Mouse (Mus musculus): ENCODE data around the gene Olfr572. TPM values are rescaled to one million over a fixed set of nuclear protein-coding genes. Genes with fewer than 3 reads are reported as not detected.

Olfr572 gene
- not detected in 2 replicates for polyA plus RNA-seq (2012; rRNA removed)

DNA sequence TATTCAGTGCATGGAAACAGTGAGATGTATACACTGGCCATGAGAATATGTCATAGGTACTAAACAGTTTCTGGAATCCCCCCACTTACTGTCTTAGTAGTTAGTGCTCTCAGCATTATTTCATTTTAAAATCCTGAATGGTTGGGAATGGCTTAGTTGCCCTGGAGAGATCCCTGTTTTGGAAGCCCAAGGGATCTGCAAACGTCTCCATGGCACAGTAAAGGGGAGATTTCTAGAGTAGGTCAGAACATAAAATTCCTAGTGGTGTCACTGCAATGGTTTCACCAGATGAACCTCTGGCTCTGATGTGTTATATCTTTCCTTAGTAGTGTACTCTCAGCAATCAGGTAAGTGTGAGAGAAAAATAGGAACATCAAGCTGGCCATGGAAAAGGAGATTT, at the start of gene Olfr572:
TSS of gene Olfr572 (plus strand) at position 301 of the 400 bp plus-strand sequence.

DNA sequence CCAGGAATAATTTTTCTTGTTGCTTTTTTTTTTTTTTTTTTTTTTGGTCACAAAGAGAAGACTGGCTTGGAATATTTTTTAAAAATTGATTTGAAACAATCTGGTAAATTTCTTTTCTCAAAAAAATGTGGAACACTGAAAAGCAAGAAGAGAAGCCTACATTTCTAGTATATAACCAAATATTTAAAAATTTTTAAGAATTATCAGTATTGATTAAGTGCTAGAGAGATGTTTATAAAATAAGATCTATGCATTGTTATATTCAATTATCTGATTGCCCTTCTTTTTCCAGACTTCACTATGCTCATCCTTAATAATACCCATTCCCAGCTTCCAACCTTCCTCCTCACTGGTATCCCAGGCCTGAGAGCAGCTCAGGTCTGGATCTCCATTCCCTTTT, 47.4 kb upstream of the Olfr572 start, which contains the start of gene Olfr568:
TSS of gene Olfr568 (plus strand) at position 301 of the 400 bp plus-strand sequence.

DNA sequence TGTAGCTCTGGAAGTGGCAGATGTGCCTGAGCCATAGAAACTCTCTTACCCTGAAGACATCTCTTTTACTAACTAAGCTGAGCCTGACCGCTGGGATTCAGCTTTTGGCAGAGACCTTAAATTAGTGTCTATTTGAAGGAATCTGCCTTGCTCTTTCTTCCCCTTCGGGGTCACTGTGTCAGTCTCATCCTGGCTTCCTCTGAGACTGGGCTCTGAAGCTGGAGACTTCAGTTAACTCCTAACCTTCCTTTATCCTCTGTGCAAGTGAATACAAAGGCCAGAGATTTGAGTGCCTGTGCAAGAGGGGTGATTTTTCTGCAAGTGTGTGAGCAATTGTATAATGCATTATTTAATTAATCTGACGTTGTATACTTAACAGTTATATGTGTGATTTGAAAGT, 33.4 kb upstream of the Olfr572 start, which contains the start of gene Olfr569:
TSS of gene Olfr569 (minus strand) at position 101 of the 400 bp plus-strand sequence.

DNA sequence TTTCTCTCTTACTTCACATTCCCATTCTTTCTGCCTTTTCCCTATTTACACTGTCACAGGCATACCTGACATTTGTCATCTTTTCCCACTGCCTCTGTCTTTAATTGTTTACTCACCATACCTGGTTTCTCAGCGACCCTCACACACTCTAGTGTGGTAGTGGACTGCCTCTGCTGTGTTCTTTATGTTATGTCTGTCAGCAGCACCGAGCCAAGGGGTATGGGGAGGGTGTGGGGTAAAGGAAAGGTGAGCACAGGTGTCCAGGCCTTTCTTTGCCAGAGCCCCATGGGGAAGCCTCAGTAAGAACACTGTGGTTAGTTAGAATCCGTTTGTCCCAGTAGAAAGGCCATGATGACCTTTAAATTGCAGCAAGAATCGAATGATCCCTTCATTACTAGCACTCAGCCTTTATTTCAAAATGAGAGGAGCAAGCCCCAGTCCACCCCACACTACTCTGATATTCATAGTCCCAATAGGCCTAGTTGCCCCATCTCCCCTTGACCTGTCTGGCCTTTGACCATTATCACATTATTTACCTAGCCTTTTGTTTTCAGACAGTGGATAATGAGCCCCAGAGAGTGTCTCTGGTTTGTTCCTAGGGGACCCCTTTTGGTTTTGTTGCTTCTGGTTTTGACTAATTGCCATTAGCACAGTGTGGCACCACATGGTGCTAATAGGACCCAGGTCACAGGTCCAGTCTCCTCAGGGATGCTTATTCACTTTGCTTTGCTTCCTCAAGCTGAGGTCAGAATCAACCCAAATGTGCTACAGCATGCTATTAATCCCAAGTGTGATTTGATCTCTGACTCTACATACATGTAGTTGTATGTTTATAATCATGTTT, 7.0 kb upstream of the Olfr572 start, which contains the start of gene Olfr571:
TSS of gene Olfr571 (minus strand) at position 505 of the 844 bp plus-strand sequence.

DNA sequence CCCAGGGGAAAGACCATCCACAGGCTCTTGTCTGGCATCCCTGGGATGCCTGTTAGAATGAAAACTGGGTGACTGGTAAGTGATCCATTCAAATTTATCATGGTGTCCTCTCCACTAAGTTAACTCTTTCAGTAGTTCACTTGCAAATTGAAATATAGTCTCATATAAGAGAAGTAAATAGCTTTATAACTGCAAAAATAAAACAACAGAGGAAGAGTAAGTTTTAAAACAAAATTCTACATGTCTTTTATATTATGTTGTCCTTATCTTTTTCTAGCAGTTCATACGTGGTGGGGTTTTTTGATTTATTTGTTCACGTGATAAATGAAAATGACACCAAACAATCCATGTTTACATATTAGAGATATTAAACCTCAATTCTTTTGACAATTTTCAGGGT, 18.3 kb downstream of the Olfr572 start, which contains the start of gene Olfr573-ps1:
TSS of gene Olfr573-ps1 (minus strand) at position 101 of the 400 bp plus-strand sequence.

DNA sequence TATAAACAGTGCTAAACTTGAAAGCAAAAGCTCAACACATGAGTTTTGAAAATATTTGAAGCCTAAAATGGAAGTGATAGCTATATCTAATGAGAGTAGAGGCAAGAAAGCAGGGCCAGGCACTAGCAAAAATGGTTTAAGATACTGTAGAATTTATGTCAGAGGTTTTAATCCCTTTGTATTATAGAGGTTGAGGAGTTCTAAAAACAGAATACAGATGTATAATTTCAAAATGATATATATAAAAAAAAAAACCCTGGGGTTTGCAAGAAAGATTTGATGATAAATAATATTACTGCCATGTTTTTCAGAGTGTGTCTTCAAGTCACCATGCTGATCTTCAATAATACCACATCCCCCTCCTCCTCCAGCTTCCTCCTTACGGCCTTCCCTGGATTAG, 24.0 kb downstream of the Olfr572 start, which contains the start of gene Olfr574:
TSS of gene Olfr574 (plus strand) at position 301 of the 400 bp plus-strand sequence.

DNA sequence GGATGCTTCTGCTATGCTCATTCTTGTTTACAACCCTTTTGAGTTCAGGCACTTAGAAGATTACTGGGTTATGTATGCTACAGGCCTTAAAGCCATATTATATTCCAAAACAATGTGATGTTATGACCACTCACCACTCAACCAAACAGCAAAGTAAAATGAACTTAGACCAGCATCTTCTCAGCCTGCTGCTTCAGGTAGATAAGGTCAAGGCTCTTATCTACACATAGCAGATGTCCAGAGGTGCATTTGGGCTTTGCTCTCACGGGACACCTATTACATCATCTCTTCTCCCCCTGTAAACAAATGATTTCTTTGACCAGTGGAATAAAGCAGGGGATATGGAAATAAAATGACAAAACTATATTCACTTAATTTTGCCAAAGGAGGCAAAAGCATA, 34.4 kb downstream of the Olfr572 start, which contains the start of gene Olfr575:
TSS of gene Olfr575 (minus strand) at position 183 of the 400 bp plus-strand sequence.

DNA sequence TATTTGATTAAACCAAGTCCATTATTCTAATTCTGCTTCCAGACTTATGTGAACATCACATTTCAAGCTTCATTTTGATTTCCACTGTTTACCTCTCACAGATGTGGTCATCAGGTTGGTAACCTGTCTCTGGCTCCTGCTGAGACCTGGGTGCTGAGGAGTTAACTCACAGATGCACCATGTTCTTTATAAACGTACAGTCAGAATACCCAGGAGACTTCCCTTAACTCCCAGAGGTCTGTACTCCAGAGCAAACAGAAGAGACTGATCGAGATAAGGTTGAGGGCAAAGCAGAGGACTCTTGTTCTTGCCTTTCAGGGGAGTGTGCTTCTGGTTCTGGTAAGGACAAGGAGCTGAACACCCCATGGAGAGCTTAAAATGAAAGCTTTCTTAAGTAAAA, 38.2 kb downstream of the Olfr572 start, which contains the start of gene Olfr576:
TSS of gene Olfr576 (plus strand) at position 301 of the 400 bp plus-strand sequence.

DNA sequence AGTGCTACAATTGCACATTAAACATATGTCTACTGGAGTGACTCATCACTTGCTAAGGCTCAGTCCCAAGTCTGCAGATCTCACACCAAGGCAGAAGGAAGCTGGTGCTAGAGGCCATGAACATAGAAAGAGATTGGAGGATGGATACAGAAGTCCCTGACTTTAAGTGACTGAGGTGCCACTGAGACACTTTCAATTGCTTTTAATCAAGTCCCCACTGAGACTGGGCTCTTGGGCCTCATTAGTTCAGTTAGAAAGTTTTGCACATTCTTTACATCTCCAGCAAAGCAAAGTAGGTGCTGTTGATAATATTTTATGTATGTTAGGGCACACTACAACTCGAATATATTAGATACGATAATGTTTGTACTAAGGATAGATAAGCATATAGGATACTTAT, 51.6 kb downstream of the Olfr572 start, which contains the start of gene Olfr577:
TSS of gene Olfr577 (minus strand) at position 101 of the 400 bp plus-strand sequence.

Other genes starting within 250 kb of the Olfr572 start
- gene Trim68, start 237.1 kb upstream of the Olfr572 start, polyA plus RNA-seq (2012; rRNA removed): 2.0 and 2.5 TPM in 2 replicates
- gene Olfr557, start 228.5 kb upstream of the Olfr572 start, polyA plus RNA-seq (2012; rRNA removed): not detected in 2 replicates
- gene Olfr558, start 222.2 kb upstream of the Olfr572 start, polyA plus RNA-seq (2012; rRNA removed): not detected in 2 replicates
- gene Olfr33, start 205.3 kb upstream of the Olfr572 start, polyA plus RNA-seq (2012; rRNA removed): not detected in 2 replicates
- not detected in 2 replicates for gene Olfr559, start 196.9 kb upstream of the Olfr572 start, polyA plus RNA-seq (2012; rRNA removed)
- gene Olfr560, start 165.0 kb upstream of the Olfr572 start, polyA plus RNA-seq (2012; rRNA removed): not detected in 2 replicates
- gene Olfr78, start 164.9 kb upstream of the Olfr572 start, polyA plus RNA-seq (2012; rRNA removed): 0.01 and 0.15 TPM in 2 replicates
- 0.05 TPM in 1 of 2 replicates, not detected in the other for gene Olfr561, start 153.2 kb upstream of the Olfr572 start, polyA plus RNA-seq (2012; rRNA removed)
- not detected in 2 replicates for gene Olfr564, start 120.9 kb upstream of the Olfr572 start, polyA plus RNA-seq (2012; rRNA removed)
- gene Olfr566, start 65.6 kb upstream of the Olfr572 start, polyA plus RNA-seq (2012; rRNA removed): not detected in 2 replicates
- gene Olfr568, start 47.3 kb upstream of the Olfr572 start, polyA plus RNA-seq (2012; rRNA removed): not detected in 2 replicates
- not detected in 2 replicates for gene Olfr569, start 33.5 kb upstream of the Olfr572 start, polyA plus RNA-seq (2012; rRNA removed)
- gene Olfr570, start 29.8 kb upstream of the Olfr572 start, polyA plus RNA-seq (2012; rRNA removed): not detected in 2 replicates
- gene Olfr571, start 6.9 kb upstream of the Olfr572 start, polyA plus RNA-seq (2012; rRNA removed): not detected in 2 replicates
- gene Olfr573-ps1, start 18.2 kb downstream of the Olfr572 start, polyA plus RNA-seq (2012; rRNA removed): not detected in 2 replicates
- gene Olfr574, start 24.1 kb downstream of the Olfr572 start, polyA plus RNA-seq (2012; rRNA removed): not detected in 2 replicates
- 0.03 TPM in 1 of 2 replicates, not detected in the other for gene Olfr575, start 34.4 kb downstream of the Olfr572 start, polyA plus RNA-seq (2012; rRNA removed)
- not detected in 2 replicates for gene Olfr576, start 38.3 kb downstream of the Olfr572 start, polyA plus RNA-seq (2012; rRNA removed)
- gene Olfr577, start 51.5 kb downstream of the Olfr572 start, polyA plus RNA-seq (2012; rRNA removed): not detected in 2 replicates
- not detected in 2 replicates for gene Olfr578, start 64.9 kb downstream of the Olfr572 start, polyA plus RNA-seq (2012; rRNA removed)
- gene Olfr582, start 113.6 kb downstream of the Olfr572 start, polyA plus RNA-seq (2012; rRNA removed): not detected in 2 replicates
- not detected in 2 replicates for gene Olfr583, start 126.9 kb downstream of the Olfr572 start, polyA plus RNA-seq (2012; rRNA removed)
- gene Olfr584, start 157.5 kb downstream of the Olfr572 start, polyA plus RNA-seq (2012; rRNA removed): not detected in 2 replicates
- not detected in 2 replicates for gene Olfr585, start 173.3 kb downstream of the Olfr572 start, polyA plus RNA-seq (2012; rRNA removed)
- gene Olfr586, start 201.2 kb downstream of the Olfr572 start, polyA plus RNA-seq (2012; rRNA removed): not detected in 2 replicates
- not detected in 2 replicates for gene Olfr588-ps1, start 216.5 kb downstream of the Olfr572 start, polyA plus RNA-seq (2012; rRNA removed)
- not detected in 2 replicates for gene Olfr589, start 231.9 kb downstream of the Olfr572 start, polyA plus RNA-seq (2012; rRNA removed)